Mouse (Mus musculus): ENCODE results near the gene Uba7. TPM values are rescaled to one million over a fixed set of nuclear protein-coding genes. Genes with fewer than 3 reads are reported as not detected.
"Not testable (repeated sequence)": the region's sequence is repeated elsewhere in the genome, so short reads cannot be mapped to it uniquely, and the experiment has no call there.

Uba7 gene
- polyA plus RNA-seq, 1 experiment from 2014 or later = 3.2 TPM

DNA sequence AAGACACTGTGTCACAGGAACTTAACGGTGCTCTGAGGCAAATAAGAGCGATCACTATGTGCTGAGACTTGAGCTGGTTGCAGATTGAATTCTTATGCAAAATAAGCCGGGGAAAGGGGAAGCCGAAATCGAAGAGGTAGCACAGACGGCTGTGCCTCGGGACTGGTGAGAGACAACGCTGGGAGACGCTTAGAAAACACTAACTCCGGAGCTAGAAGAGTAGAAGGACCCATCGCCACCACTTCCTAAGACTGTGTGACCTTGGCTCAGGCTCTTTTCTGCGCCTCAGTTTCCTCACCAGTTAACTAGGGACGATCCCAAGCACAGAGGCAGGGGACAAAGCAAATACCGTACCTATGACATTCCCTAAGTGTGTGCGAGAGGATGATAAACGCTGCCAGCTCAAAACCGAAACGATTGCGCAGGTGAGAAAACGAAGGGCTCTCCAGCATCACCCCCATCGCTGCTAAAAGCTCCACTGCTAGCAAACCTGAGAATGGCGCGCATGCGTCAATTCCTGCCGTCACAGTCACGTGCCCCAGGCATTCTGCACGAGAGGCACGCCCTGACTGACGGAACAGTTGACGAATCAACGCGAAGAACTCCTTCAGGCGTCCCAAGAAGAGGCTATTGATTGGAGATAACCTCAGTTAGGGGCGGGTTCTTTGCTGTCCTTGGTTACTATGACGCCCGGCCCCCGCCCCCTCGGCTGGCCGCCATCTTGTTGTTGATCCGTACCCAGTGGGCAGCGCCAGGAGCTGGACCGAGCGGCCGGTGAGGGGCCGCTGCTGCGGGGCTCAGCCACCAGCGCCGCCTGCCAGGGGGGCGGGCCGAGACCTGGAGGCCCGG is 26.8 kb downstream of the Uba7 start, which contains the start of gene Ip6k1:
TSS of gene Ip6k1 (plus strand) at position 580 of the 849 bp plus-strand sequence.
- peaks cover 25% of the 10 kb centered on the region for H3K4me1 ChIP-seq (replicated peaks; ENCODE audit: control insufficient read depth, insufficient read depth, low read length)
- H3K36me3 ChIP-seq (ENCODE audit: control insufficient read depth, insufficient read depth) = no peaks in the 10 kb centered on the region
- H3K4me2 ChIP-seq (ENCODE audit: low read length) = peak within 1 kb of the TSS; percentile 88
- peak within 1 kb of the TSS; percentile 88 for H3K4me3 ChIP-seq (replicated peaks; ENCODE audit: low read length)
- peak; percentile 100 for ATAC-seq
- H3K27ac ChIP-seq (ENCODE audit: low read length) = peak within 1 kb of the TSS; percentile 94
- no peaks in the 10 kb centered on the region; the same call in 1 of the 2 replicates for H3K27me3 ChIP-seq (replicated peaks; ENCODE audit: control insufficient read depth, insufficient read depth, low read length)
- under 1% methylated on average over 51 of the region's 51 CpGs for WGBS
- no peaks in the 10 kb centered on the region for H3K9me3 ChIP-seq (ENCODE audit: control insufficient read depth, low read length)
- H3K9ac ChIP-seq (replicated peaks; ENCODE audit: low read depth, low read length) = peak within 1 kb of the TSS; percentile 98

GRCm38 (mm10) chr9:108002778-108003530 is 27.6 kb downstream of the Uba7 start:
- H3K4me2 ChIP-seq (ENCODE audit: low read length) = peak overlapping the region; percentile 88
- WGBS = 0% methylated on average over 50 of the region's 50 CpGs
- H3K4me1 ChIP-seq (replicated peaks; ENCODE audit: control insufficient read depth, insufficient read depth, low read length) = peaks cover 25% of the 10 kb centered on the region

GRCm38 (mm10) chr9:108003531-108003890 is 28.2 kb downstream of the Uba7 start:
- no peak for ATAC-seq
- Histone ChIP-seq H3K27ac (ENCODE audit: low read length) (peak overlapping the region; percentile 94), H3K27me3 (replicated peaks; ENCODE audit: control insufficient read depth, insufficient read depth, low read length) (no peaks in the 10 kb centered on the region; the same call in 1 of the 2 replicates), H3K4me3 (replicated peaks; ENCODE audit: low read length) (peak overlapping the region; percentile 88), H3K4me2 (ENCODE audit: low read length) (peak overlapping the region; percentile 88), H3K36me3 (ENCODE audit: control insufficient read depth, insufficient read depth) (no peaks in the 10 kb centered on the region), H3K4me1 (replicated peaks; ENCODE audit: control insufficient read depth, insufficient read depth, low read length) (peaks cover 25% of the 10 kb centered on the region), H3K9me3 (ENCODE audit: control insufficient read depth, low read length) (no peaks in the 10 kb centered on the region), H3K9ac (replicated peaks; ENCODE audit: low read depth, low read length) (peak overlapping the region; percentile 98)
- WGBS = 10% methylated on average over 8 of the region's 8 CpGs

More at GRCm38 (mm10) chr9:108002778-108003530, 27.6 kb downstream of the Uba7 start:
- ATAC-seq = peak; percentile 44
- no peaks in the 10 kb centered on the region for H3K9me3 ChIP-seq (ENCODE audit: control insufficient read depth, low read length)
- peak overlapping the region; percentile 98 for H3K9ac ChIP-seq (replicated peaks; ENCODE audit: low read depth, low read length)
- peak overlapping the region; percentile 94 for H3K27ac ChIP-seq (ENCODE audit: low read length)
- no peaks in the 10 kb centered on the region for H3K36me3 ChIP-seq (ENCODE audit: control insufficient read depth, insufficient read depth)
- H3K27me3 ChIP-seq (replicated peaks; ENCODE audit: control insufficient read depth, insufficient read depth, low read length) = no peaks in the 10 kb centered on the region; the same call in 1 of the 2 replicates
- H3K4me3 ChIP-seq (replicated peaks; ENCODE audit: low read length) = peak overlapping the region; percentile 88

DNA sequence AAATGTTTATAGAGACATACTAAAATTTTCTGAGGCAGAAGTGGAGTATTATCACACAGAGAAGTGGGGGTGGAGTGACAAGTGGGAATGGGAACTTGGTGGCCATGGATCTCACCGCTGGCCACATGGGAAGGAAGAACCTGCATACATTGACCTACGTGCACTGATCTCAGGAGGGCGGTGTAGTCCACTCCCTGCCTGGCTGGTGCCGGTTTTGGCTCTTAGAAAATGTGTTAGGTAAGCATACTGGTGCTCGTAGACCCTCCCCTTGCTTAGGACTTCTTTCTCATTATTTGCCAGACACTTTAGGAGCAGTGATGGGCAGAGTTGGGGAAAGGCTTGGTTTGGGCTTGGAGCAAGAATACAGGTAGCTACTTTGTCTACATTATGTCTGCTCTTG is 32.7 kb downstream of the Uba7 start:
- ATAC-seq = no peak
- Histone ChIP-seq H3K9me3 (ENCODE audit: control insufficient read depth, low read length) (no peaks in the 10 kb centered on the region), H3K36me3 (ENCODE audit: control insufficient read depth, insufficient read depth) (no peaks in the 10 kb centered on the region; the same call in 1 of the 2 replicates), H3K9ac (replicated peaks; ENCODE audit: low read depth, low read length) (no peak overlapping the region), H3K27me3 (replicated peaks; ENCODE audit: control insufficient read depth, insufficient read depth, low read length) (no peaks in the 10 kb centered on the region), H3K4me1 (replicated peaks; ENCODE audit: control insufficient read depth, insufficient read depth, low read length) (peaks cover 18% of the 10 kb centered on the region), H3K4me3 (replicated peaks; ENCODE audit: low read length) (no peak overlapping the region), H3K4me2 (ENCODE audit: low read length) (no peak overlapping the region), H3K27ac (ENCODE audit: low read length) (no peak overlapping the region)
- WGBS = 94% methylated on average over 5 of the region's 5 CpGs

DNA sequence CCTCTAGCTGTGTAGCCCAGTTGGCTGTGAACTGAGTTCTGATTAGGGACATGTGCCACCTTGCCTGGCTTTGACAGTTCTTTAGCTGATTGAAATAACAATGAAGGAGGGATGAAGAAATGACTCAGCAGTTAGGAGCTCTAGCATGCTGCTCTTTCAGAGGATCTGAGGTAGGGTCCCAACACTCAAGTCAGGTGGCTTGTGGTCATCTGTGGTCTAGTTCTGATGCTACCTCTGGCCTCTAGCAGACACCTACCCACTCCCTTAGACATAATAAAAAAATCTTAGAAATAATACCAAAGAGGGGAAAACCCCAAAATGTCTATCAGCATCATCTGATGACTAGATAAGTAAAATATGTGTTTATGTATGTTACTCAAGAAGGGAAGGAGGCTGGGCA is 35.1 kb downstream of the Uba7 start:
- Histone ChIP-seq H3K27me3 (replicated peaks; ENCODE audit: control insufficient read depth, insufficient read depth, low read length) (no peaks in the 10 kb centered on the region), H3K36me3 (ENCODE audit: control insufficient read depth, insufficient read depth) (no peaks in the 10 kb centered on the region; the same call in 1 of the 2 replicates), H3K27ac (ENCODE audit: low read length) (no peak overlapping the region), H3K4me1 (replicated peaks; ENCODE audit: control insufficient read depth, insufficient read depth, low read length) (peaks cover 3% of the 10 kb centered on the region; the same call in 1 of the 2 replicates), H3K4me2 (ENCODE audit: low read length) (no peak overlapping the region), H3K9ac (replicated peaks; ENCODE audit: low read depth, low read length) (no peak overlapping the region), H3K4me3 (replicated peaks; ENCODE audit: low read length) (no peak overlapping the region), H3K9me3 (ENCODE audit: control insufficient read depth, low read length) (no peaks in the 10 kb centered on the region)
- ATAC-seq = no peak

- H3K36me3 ChIP-seq (ENCODE audit: control insufficient read depth, insufficient read depth); H3K27me3 ChIP-seq (replicated peaks; ENCODE audit: control insufficient read depth, insufficient read depth, low read length); H3K4me2 ChIP-seq (ENCODE audit: low read length); H3K9ac ChIP-seq (replicated peaks; ENCODE audit: low read depth, low read length); H3K4me1 ChIP-seq (replicated peaks; ENCODE audit: control insufficient read depth, insufficient read depth, low read length); H3K9me3 ChIP-seq (ENCODE audit: control insufficient read depth, low read length); H3K27ac ChIP-seq (ENCODE audit: low read length); H3K4me3 ChIP-seq (replicated peaks; ENCODE audit: low read length); ATAC-seq: not testable (repeated sequence)
- WGBS = 96% methylated on average over 2 of the region's 2 CpGs
These were observed 38.3 kb downstream of the Uba7 start for GRCm38 (mm10) chr9:108013577-108013976.

- H3K27ac ChIP-seq (ENCODE audit: low read length) = no peak overlapping the region
- no peaks in the 10 kb centered on the region for H3K9me3 ChIP-seq (ENCODE audit: control insufficient read depth, low read length)
- no peak for ATAC-seq
- no peak overlapping the region for H3K4me2 ChIP-seq (ENCODE audit: low read length)
- H3K36me3 ChIP-seq (ENCODE audit: control insufficient read depth, insufficient read depth) = no peaks in the 10 kb centered on the region; the same call in 1 of the 2 replicates
- H3K4me1 ChIP-seq (replicated peaks; ENCODE audit: control insufficient read depth, insufficient read depth, low read length) = no peaks in the 10 kb centered on the region
- WGBS = 65% methylated on average over 3 of the region's 3 CpGs
- no peaks in the 10 kb centered on the region for H3K27me3 ChIP-seq (replicated peaks; ENCODE audit: control insufficient read depth, insufficient read depth, low read length)
- no peak overlapping the region for H3K9ac ChIP-seq (replicated peaks; ENCODE audit: low read depth, low read length)
- no peak overlapping the region for H3K4me3 ChIP-seq (replicated peaks; ENCODE audit: low read length)
These were observed 41.8 kb downstream of the Uba7 start for GRCm38 (mm10) chr9:108017127-108017526.

DNA sequence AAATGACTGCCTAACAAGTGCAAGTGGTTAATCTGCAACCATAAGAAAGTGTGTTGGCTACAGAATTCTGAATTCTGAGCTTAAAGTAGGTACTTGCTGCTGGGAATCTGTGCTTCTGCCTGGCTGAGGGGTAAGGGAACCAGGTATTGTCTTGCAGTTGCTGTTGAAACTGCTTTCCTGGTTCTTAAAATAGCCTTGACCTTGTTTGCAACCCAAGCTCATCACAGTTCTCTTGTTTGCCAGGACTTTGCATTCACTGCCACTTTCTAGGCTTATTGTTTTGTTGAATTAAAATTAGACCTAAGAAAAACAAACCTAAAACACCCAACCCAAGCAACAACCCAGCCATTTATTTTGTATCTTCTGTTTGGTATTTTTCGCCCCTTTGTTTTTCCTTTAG is 45.4 kb downstream of the Uba7 start:
- Histone ChIP-seq H3K9ac (replicated peaks; ENCODE audit: low read depth, low read length) (no peak overlapping the region), H3K4me3 (replicated peaks; ENCODE audit: low read length) (no peak overlapping the region), H3K4me2 (ENCODE audit: low read length) (no peak overlapping the region), H3K36me3 (ENCODE audit: control insufficient read depth, insufficient read depth) (peaks cover 3% of the 10 kb centered on the region; the same call in 1 of the 2 replicates), H3K9me3 (ENCODE audit: control insufficient read depth, low read length) (no peaks in the 10 kb centered on the region), H3K4me1 (replicated peaks; ENCODE audit: control insufficient read depth, insufficient read depth, low read length) (no peaks in the 10 kb centered on the region), H3K27ac (ENCODE audit: low read length) (no peak overlapping the region), H3K27me3 (replicated peaks; ENCODE audit: control insufficient read depth, insufficient read depth, low read length) (no peaks in the 10 kb centered on the region)
- 95% methylated on average over 1 of the region's 1 CpGs for WGBS
- ATAC-seq = no peak

DNA sequence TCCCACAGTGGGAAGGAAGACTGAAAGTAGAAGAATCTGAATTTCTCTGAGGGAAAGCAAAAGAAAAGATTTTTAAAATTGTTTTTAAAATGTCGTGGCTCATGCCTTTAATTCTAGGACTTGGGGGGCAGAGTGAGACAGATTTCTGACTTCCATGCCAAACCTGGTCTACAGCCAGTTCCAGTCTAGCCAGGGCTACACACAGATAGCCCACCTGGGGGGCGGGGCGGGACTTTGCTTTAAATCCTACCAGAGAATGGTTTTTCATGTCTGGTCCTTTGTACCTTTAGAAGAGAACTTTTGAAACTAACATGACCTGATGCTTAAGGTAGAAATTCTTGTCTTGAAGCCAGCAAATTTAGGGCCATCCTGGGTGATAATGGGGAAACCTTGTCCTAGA is 47.9 kb downstream of the Uba7 start:
- Histone ChIP-seq H3K9ac (replicated peaks; ENCODE audit: low read depth, low read length) (no peak overlapping the region), H3K27ac (ENCODE audit: low read length) (no peak overlapping the region), H3K9me3 (ENCODE audit: control insufficient read depth, low read length) (no peaks in the 10 kb centered on the region), H3K4me2 (ENCODE audit: low read length) (no peak overlapping the region), H3K27me3 (replicated peaks; ENCODE audit: control insufficient read depth, insufficient read depth, low read length) (no peaks in the 10 kb centered on the region), H3K36me3 (ENCODE audit: control insufficient read depth, insufficient read depth) (peaks cover 14% of the 10 kb centered on the region), H3K4me3 (replicated peaks; ENCODE audit: low read length) (no peak overlapping the region), H3K4me1 (replicated peaks; ENCODE audit: control insufficient read depth, insufficient read depth, low read length) (no peaks in the 10 kb centered on the region)
- ATAC-seq = no peak
- WGBS = 84% methylated on average over 3 of the region's 3 CpGs

Data from forebrain, embryonic 16.5 days (tissue).